Mouse (Mus musculus) heart, adult 2 months (tissue): ENCODE measurements at regions not wholly inside any gene's neighbourhood (a gene's known extent, or its start where the extent isn't known, plus 50 kb on each side); places are given as distances from the start of the nearest gene placed in this dataset.

Experiments
- DNase-seq, 2 experiments: peaks; one replicate each; pipeline ENCODE4 v3.0.0; 2021
- H3K27ac ChIP-seq: fragments of 200-600 bp; 2 replicates; pipeline ENCODE4 v1.8.1; 2022
- H3K27me3 ChIP-seq: fragments of 200-500 bp; 2 replicates; pipeline ENCODE4 v1.6.1; 2012; ENCODE audit warnings: mild to moderate bottlenecking, low read length, inconsistent platforms, mixed read lengths; ENCODE audit not compliant: control insufficient read depth, insufficient read depth
- H3K36me3 ChIP-seq: fragments of 200-500 bp; 2 replicates; pipeline ENCODE4 v1.6.1; 2012; ENCODE audit warnings: low read length, inconsistent platforms; ENCODE audit not compliant: control insufficient read depth, insufficient read depth
- H3K4me1 ChIP-seq: fragments of 200-500 bp; 2 replicates; pipeline ENCODE4 v1.6.1; 2011; ENCODE audit warnings: low read length; ENCODE audit not compliant: control insufficient read depth, insufficient read depth
- H3K4me3 ChIP-seq: fragments of 200-600 bp; 2 replicates; pipeline ENCODE4 v1.8.1; 2022
- H3K79me2 ChIP-seq: fragments of 200-500 bp; replicated peaks from 2 replicates; pipeline ENCODE4 v1.6.1; 2012; ENCODE audit warnings: mild to moderate bottlenecking, inconsistent platforms, low read length, moderate library complexity, mixed read lengths; ENCODE audit not compliant: control insufficient read depth, insufficient read depth
- H3K9ac ChIP-seq: fragments of 200-500 bp; 2 replicates; pipeline ENCODE4 v1.6.1; 2012; ENCODE audit warnings: low read depth, mild to moderate bottlenecking, control low read depth, inconsistent platforms, low read length, mixed read lengths
- CTCF ChIP-seq: fragments of 200-600 bp; IDR thresholded peaks from 2 replicates; pipeline ENCODE4 v1.8.1; 2022; ENCODE audit warnings: antibody characterized with exemption, mild to moderate bottlenecking, moderate library complexity
- EP300 ChIP-seq: fragments of 200-500 bp; IDR thresholded peaks from 2 replicates; pipeline ENCODE4 v1.6.1; 2011; ENCODE audit warnings: low read depth, low read length, control low read depth; ENCODE audit not compliant: insufficient read depth
- POLR2A ChIP-seq: fragments of 200-500 bp; IDR thresholded peaks from 2 replicates; pipeline ENCODE4 v1.6.1; 2011; ENCODE audit warnings: mild to moderate bottlenecking, low read depth, low read length, control low read depth; ENCODE audit not compliant: insufficient read depth
- WGBS: fragments of 180-500 bp; shearing (Covaris S2); methylation state at CpG from one replicate; pipeline ENCODE4 v1.1.7; 2018; 5-methylcytosine and 5-hydroxymethylcytosine counted together
- intact Hi-C: fragments of 180-260 bp; cut with DNase I; formaldehyde crosslinking; loops from one replicate; pipeline ENCODE4 v1.15.1; 2025

DNA sequence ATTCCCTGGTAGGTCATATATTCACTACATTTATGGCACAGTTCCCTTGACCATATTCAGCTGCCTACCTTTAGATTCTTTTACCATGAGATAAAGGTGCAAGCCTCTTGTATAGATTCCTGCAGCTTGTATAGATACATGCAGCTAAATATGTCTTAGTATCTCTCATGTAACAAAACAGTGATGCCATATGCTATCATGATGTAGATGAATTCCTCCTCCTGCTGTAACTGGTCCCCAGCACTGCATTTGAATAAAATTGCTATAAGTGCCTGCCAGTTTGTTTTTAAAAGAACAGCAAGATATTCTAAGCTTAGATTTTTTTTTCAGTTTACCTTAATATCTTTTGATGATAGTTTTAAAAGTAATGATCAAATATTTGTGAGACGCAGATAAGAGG, 138.9 kb upstream of the Tll1 start:
- Histone ChIP-seq H3K79me2 (no peaks in the 10 kb centered on the region), H3K27ac (no peak overlapping the region), H3K36me3 (no peaks in the 10 kb centered on the region), H3K4me1 (no peaks in the 10 kb centered on the region), H3K27me3 (no peaks in the 10 kb centered on the region), H3K4me3 (no peak overlapping the region), H3K9ac (no peak overlapping the region)
- DNase-seq = no peak
- intact Hi-C loops = no loop called here
- 90% methylated on average over 1 of the region's 1 CpGs for WGBS
- TF ChIP-seq EP300 = no peak
- TF ChIP-seq CTCF = no peak
- TF ChIP-seq POLR2A = no peak

DNA sequence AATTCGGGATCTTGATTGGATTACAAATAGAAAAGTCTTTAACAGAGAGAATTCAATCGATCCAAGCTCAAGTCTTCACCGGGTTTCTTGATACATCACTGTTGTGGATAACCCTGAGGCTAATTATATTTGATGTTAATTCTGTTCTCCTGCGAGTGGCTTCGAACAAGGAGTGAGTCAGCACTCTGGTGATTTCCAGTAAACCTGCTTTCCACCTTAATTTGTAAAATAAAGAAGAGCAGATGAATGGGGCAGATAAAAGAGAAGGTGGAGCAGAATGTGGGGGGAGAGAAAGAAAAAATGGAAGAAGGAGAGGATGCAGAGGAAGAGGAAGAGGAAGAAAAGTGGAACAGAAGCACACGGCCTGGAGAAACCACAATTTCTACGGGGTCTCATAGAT, 137.5 kb upstream of the Tll1 start:
- Histone ChIP-seq H3K27me3 (no peaks in the 10 kb centered on the region), H3K4me1 (no peaks in the 10 kb centered on the region), H3K79me2 (no peaks in the 10 kb centered on the region), H3K27ac (no peak overlapping the region), H3K9ac (no peak overlapping the region), H3K4me3 (no peak overlapping the region), H3K36me3 (no peaks in the 10 kb centered on the region)
- TF ChIP-seq EP300 (no peak), CTCF (no peak), POLR2A (no peak)
- DNase-seq = no peak
- 85% methylated on average over 7 of the region's 7 CpGs for WGBS
- intact Hi-C loops = no loop called here

DNA sequence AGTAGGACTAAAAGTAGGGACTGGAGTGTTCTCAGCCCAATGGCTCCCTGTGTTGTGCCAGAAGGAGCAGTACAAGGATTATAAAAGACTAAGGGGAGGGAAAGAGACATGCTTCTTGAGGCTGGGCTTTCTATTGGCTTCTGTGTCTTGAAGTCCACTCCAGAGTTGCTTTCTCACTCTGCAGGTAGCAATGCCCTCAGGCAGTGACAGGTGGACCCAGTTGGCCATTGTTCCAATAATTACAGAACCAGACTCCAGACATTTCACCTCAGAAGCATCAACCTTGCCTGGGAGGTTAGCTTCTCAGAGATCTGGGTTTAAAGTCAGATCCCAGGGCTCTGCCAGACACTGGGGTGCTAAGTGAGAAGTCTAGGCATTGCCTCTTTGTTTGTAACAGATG, 136.3 kb upstream of the Tll1 start:
- H3K79me2 ChIP-seq = no peaks in the 10 kb centered on the region
- H3K4me3 ChIP-seq = no peak overlapping the region
- intact Hi-C loops = no loop called here
- H3K36me3 ChIP-seq = no peaks in the 10 kb centered on the region
- DNase-seq = no peak
- H3K27me3 ChIP-seq = no peaks in the 10 kb centered on the region
- H3K27ac ChIP-seq = no peak overlapping the region
- H3K9ac ChIP-seq = no peak overlapping the region
- no peaks in the 10 kb centered on the region for H3K4me1 ChIP-seq
- no peak for TF ChIP-seq EP300
- TF ChIP-seq POLR2A = no peak
- no peak for TF ChIP-seq CTCF

DNA sequence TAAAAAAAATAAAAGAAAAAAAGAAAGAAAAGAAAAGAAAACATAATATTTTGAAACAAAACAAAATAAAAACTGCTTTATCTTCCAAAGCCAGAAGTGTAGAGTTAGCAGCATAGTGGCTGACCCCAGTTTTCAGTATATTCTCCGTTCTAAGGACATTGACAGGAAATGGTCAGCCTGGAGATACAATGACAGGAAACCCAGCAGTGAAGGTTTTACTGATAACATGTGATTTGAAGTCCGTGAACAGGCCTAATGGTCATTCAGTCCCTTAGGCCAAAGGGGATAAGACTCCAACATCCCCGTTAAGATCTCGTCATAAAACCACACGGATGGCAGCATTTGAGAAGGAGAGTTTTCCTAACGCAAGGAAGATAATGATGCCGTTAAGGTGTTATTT, 131.3 kb upstream of the Tll1 start:
- WGBS = 31% methylated on average over 7 of the region's 7 CpGs
- no peak for DNase-seq
- H3K27me3 ChIP-seq = no peaks in the 10 kb centered on the region
- intact Hi-C loops = no loop called here
- TF ChIP-seq POLR2A (peak; percentile 25; the same call in 1 of the 2 replicates), CTCF (no peak)
- H3K27ac ChIP-seq = no peak overlapping the region; the same call in 1 of the 2 replicates
- H3K4me1 ChIP-seq = peaks cover 2% of the 10 kb centered on the region; the same call in 1 of the 2 replicates
- H3K36me3 ChIP-seq = peaks cover 2% of the 10 kb centered on the region; the same call in 1 of the 2 replicates
- H3K4me3 ChIP-seq = no peak overlapping the region
- H3K79me2 ChIP-seq = no peaks in the 10 kb centered on the region
- no peak overlapping the region for H3K9ac ChIP-seq

DNA sequence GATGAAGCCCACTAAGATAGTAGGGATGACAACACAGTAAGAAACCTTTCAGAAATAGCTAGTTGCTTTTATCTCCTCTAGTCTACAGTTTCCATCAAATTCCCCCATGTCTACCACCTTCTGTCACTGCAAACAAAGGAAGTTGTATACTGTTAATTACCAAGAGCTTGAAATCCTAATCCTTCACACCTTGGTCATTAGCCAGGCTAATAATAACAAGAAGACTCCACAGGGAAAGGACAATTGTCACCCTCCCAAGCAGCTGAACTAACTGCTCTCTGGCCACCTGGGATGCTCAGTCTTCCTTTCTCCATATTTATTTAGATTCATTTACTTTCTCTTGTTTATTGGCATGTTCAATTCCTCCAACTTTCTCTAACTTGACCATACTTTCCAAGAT, 130.5 kb upstream of the Tll1 start:
- no peaks in the 10 kb centered on the region for H3K79me2 ChIP-seq
- no peak overlapping the region for H3K9ac ChIP-seq
- H3K27ac ChIP-seq = no peak overlapping the region
- no peak for DNase-seq
- no peak overlapping the region for H3K4me3 ChIP-seq
- H3K27me3 ChIP-seq = no peaks in the 10 kb centered on the region
- intact Hi-C loops = no loop called here
- peaks cover 2% of the 10 kb centered on the region; the same call in 1 of the 2 replicates for H3K4me1 ChIP-seq
- no peak for TF ChIP-seq EP300
- no peak for TF ChIP-seq POLR2A
- no peak for TF ChIP-seq CTCF
- H3K36me3 ChIP-seq = peaks cover 2% of the 10 kb centered on the region; the same call in 1 of the 2 replicates

DNA sequence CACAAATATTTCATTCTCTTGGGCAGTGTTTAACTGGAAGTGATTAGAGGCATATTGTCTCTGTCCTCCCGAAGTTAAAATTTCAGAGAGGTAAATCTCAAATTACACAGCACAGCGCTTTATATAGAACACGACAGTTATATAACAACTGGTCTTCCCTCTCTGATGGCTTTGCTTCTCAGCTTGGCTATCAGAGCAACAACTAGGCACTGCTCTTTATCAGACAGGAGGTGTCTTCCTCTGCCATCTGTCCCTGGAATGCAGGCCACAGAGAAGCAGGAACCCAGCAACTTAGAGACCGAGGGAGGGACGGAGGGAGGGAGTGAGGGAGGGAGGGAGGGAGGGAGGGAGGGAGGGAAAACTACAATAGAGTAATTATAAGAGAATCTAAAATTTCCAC, 129.4 kb upstream of the Tll1 start:
- Histone ChIP-seq H3K36me3 (peaks cover 2% of the 10 kb centered on the region; the same call in 1 of the 2 replicates), H3K27ac (no peak overlapping the region), H3K79me2 (no peaks in the 10 kb centered on the region), H3K4me3 (no peak overlapping the region), H3K9ac (no peak overlapping the region), H3K27me3 (no peaks in the 10 kb centered on the region), H3K4me1 (peaks cover 2% of the 10 kb centered on the region; the same call in 1 of the 2 replicates)
- WGBS = 57% methylated on average over 5 of the region's 5 CpGs
- intact Hi-C loops = no loop called here
- DNase-seq = no peak
- no peak for TF ChIP-seq CTCF
- TF ChIP-seq EP300 = no peak
- no peak for TF ChIP-seq POLR2A

DNA sequence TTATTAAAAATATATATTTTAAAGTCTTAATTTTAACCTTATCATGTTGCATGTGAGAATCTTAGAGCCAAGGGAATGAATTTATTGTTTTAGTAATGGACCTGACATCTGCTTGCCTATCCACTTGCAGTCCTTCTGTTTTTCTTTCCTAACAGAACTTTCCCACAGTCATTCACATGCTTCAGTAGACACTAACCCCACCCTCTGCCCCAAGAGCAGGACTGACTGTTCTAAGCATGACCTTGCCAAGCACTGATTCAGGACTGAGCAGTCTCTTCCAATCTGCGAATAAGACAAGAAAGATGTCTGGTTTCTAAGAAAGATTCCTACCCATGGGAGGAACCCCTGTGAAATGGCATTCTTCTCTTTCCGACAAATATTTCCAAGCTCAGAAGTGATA, 117.9 kb upstream of the Tll1 start:
- intact Hi-C loops = no loop called here
- Histone ChIP-seq H3K4me1 (no peaks in the 10 kb centered on the region), H3K27me3 (no peaks in the 10 kb centered on the region), H3K36me3 (no peaks in the 10 kb centered on the region; the same call in 1 of the 2 replicates), H3K27ac (no peak overlapping the region), H3K79me2 (no peaks in the 10 kb centered on the region), H3K4me3 (no peak overlapping the region), H3K9ac (no peak overlapping the region)
- WGBS = 76% methylated on average over 2 of the region's 2 CpGs
- DNase-seq = no peak
- TF ChIP-seq POLR2A = no peak
- no peak for TF ChIP-seq EP300
- no peak for TF ChIP-seq CTCF
